ENCODE assay signal across 9 mouse cellular contexts in genomic region chr7:67514893-67515292, GRCm38 (mm10).
DNase-seq lines count a peak whose midpoint lies in the region; ATAC-seq and TF ChIP-seq lines count a peak whose summit lies in the region.
"Had no signal": no experiment of that assay in that cellular context is flagged by ENCODE, and none has a peak within 500 bp of the region (broad histone marks: within the 10 kb centered on the region; RNA-seq: fewer than 3 reads in every experiment).

No protein-coding gene starts in this region.

- no peak overlapping the region for H3K4me3 ChIP-seq in liver, postnatal 0 days (ENCODE audit: low read depth, low read length)
- no peak overlapping the region for H3K4me3 ChIP-seq in thymus, adult 2 months (ENCODE audit: control insufficient read depth, insufficient read depth, low read length)
- no peak overlapping the region for H3K4me3 ChIP-seq in neural tube, embryonic 15.5 days (replicated peaks)
- H3K4me3 ChIP-seq: limb, embryonic 13.5 days had no signal

- 53% methylated on average over 10 of the region's 10 CpGs for WGBS in liver, postnatal 0 days (ENCODE audit: insufficient replicate concordance)
- 94% methylated on average over 10 of the region's 10 CpGs for WGBS in thymus, adult 2 months
- WGBS in neural tube, embryonic 15.5 days, result 59% methylated on average over 10 of the region's 10 CpGs

- peak; percentile 79 for ATAC-seq in liver, postnatal 0 days
- ATAC-seq in neural tube, embryonic 15.5 days (ENCODE audit: low FRiP score), result no peak

- 0 out of 2 replicates have a peak overlapping the region, but pooled peaks have one; percentile 18 for H3K4me2 ChIP-seq in liver, postnatal 0 days (ENCODE audit: low read depth, low read length)
- no peak overlapping the region for H3K4me2 ChIP-seq in neural tube, embryonic 15.5 days
- H3K4me2 ChIP-seq: limb, embryonic 13.5 days had no signal

- peak; percentile 23 for DNase-seq in adrenal gland, postnatal 14 days
- DNase-seq in adrenal gland, adult (ENCODE audit: inconsistent age in 2 of 2, low spot score in 1 of 2), result no peak
- peak; percentile 26 to 39 for DNase-seq in urinary bladder, postnatal 36 days (ENCODE audit: low spot score in 2 of 2)
- DNase-seq in urinary bladder, postnatal 4 days (ENCODE audit: low spot score in 2 of 2), result no peak
- DNase-seq in liver, postnatal 0 days, result peak; percentile 48
- DNase-seq in thymus, adult 2 months, result no peak
- no peak for DNase-seq in adipocyte (ENCODE audit: low spot score)

- no peak overlapping the region; the same call in 1 of the 2 replicates for H3K9ac ChIP-seq in liver, postnatal 0 days (replicated peaks)
- H3K9ac ChIP-seq in neural tube, embryonic 15.5 days (replicated peaks), result no peak overlapping the region
- H3K9ac ChIP-seq: limb, embryonic 13.5 days had no signal

- 0 out of 2 replicates have a peak, but pooled peaks have one; percentile 2 for TF ChIP-seq CTCF in liver, postnatal 0 days (IDR thresholded peaks at IDR 0.05; ENCODE audit: low read depth)
- TF ChIP-seq CTCF in thymus, adult 2 months (IDR thresholded peaks at IDR 0.05; ENCODE audit: borderline replicate concordance, control insufficient read depth, extremely low read depth, insufficient read depth, low read length, poor library complexity), result no peak

- H3K9me3 ChIP-seq in liver, postnatal 0 days (ENCODE audit: low read length), result no peaks in the 10 kb centered on the region
- no peaks in the 10 kb centered on the region for H3K9me3 ChIP-seq in neural tube, embryonic 15.5 days (replicated peaks)
- H3K9me3 ChIP-seq: limb, embryonic 13.5 days had no signal

- H3K36me3 ChIP-seq in liver, postnatal 0 days (replicated peaks; ENCODE audit: insufficient read depth, low read length), result no peaks in the 10 kb centered on the region
- no peaks in the 10 kb centered on the region for H3K36me3 ChIP-seq in thymus, adult 2 months (ENCODE audit: control insufficient read depth, insufficient read depth, low read length)
- H3K36me3 ChIP-seq in neural tube, embryonic 15.5 days, result no peaks in the 10 kb centered on the region

- no peak overlapping the region; the same call in 1 of the 2 replicates for H3K27ac ChIP-seq in liver, postnatal 0 days (ENCODE audit: low read depth)
- no peak overlapping the region for H3K27ac ChIP-seq in thymus, adult 2 months (ENCODE audit: control insufficient read depth, insufficient read depth, low read length)
- H3K27ac ChIP-seq in neural tube, embryonic 15.5 days (replicated peaks), result no peak overlapping the region
- H3K27ac ChIP-seq: limb, embryonic 13.5 days had no signal

- no peak for TF ChIP-seq EP300 in liver, postnatal 0 days (IDR thresholded peaks at IDR 0.05; ENCODE audit: low read depth)

- H3K27me3 ChIP-seq in liver, postnatal 0 days (ENCODE audit: insufficient read depth, low read length), result no peaks in the 10 kb centered on the region
- H3K27me3 ChIP-seq in thymus, adult 2 months (ENCODE audit: control insufficient read depth, insufficient read depth, low read length), result no peaks in the 10 kb centered on the region
- H3K27me3 ChIP-seq in neural tube, embryonic 15.5 days (replicated peaks), result no peaks in the 10 kb centered on the region
- H3K27me3 ChIP-seq: limb, embryonic 13.5 days had no signal

- no peak for TF ChIP-seq POLR2A in thymus, adult 2 months (IDR thresholded peaks at IDR 0.05; ENCODE audit: control insufficient read depth, extremely low read depth, insufficient read depth, low read length, poor library complexity)

- no peaks in the 10 kb centered on the region for H3K4me1 ChIP-seq in liver, postnatal 0 days (ENCODE audit: insufficient read depth)
- peaks cover 22% of the 10 kb centered on the region for H3K4me1 ChIP-seq in thymus, adult 2 months (replicated peaks; ENCODE audit: control insufficient read depth, insufficient read depth, low read length)
- 0 out of 2 replicates have a peak, but pooled peaks cover 3% of the 10 kb centered on the region for H3K4me1 ChIP-seq in neural tube, embryonic 15.5 days
- H3K4me1 ChIP-seq: limb, embryonic 13.5 days had no signal

Comparison
In these comparisons a context has a peak if more than half of its experiments do, and no peak if none do; other contexts are left out.
1. DNase-seq: peak in adrenal gland, postnatal 14 days (single experiment), urinary bladder, postnatal 36 days (2 of 2) and liver, postnatal 0 days (single experiment); none in adrenal gland, adult (0 of 2), urinary bladder, postnatal 4 days (0 of 2), thymus, adult 2 months (single experiment) and adipocyte (single experiment).